Mouse (Mus musculus): Measurements from ENCODE around the gene Foxd2. TPM values are rescaled to one million over a fixed set of nuclear protein-coding genes. Genes with fewer than 3 reads are reported as not detected.

The Foxd2 gene
- polyA plus RNA-seq, 1 experiment from 2014 or later: 0.22 TPM

GRCm38 (mm10) chr4:114937459-114938047, 28.9 kb upstream of the Foxd2 start:
- WGBS: 64% methylated on average over 4 of the region's 4 CpGs
- H3K36me3 ChIP-seq (ENCODE audit: poor library complexity, severe bottlenecking): no peaks in the 10 kb centered on the region
- H3K4me3 ChIP-seq: no peak overlapping the region
- H3K27me3 ChIP-seq: peaks cover 30% of the 10 kb centered on the region
- no peak overlapping the region for H3K4me2 ChIP-seq
- ATAC-seq: peak; percentile 30; the same call in 1 of the 2 replicates
- no peak overlapping the region for H3K27ac ChIP-seq
- H3K9me3 ChIP-seq (replicated peaks): no peaks in the 10 kb centered on the region
- H3K4me1 ChIP-seq: peaks cover 6% of the 10 kb centered on the region
- H3K9ac ChIP-seq: no peak overlapping the region

GRCm38 (mm10) chr4:114934188-114934587, 25.5 kb upstream of the Foxd2 start:
- Histone ChIP-seq H3K9ac (no peak overlapping the region), H3K4me2 (no peak overlapping the region), H3K4me3 (no peak overlapping the region), H3K27ac (no peak overlapping the region), H3K9me3 (replicated peaks) (no peaks in the 10 kb centered on the region), H3K4me1 (no peaks in the 10 kb centered on the region), H3K36me3 (ENCODE audit: poor library complexity, severe bottlenecking) (no peaks in the 10 kb centered on the region), H3K27me3 (peaks cover 32% of the 10 kb centered on the region)
- 90% methylated on average over 6 of the region's 6 CpGs for WGBS
- no peak for ATAC-seq

- Histone ChIP-seq H3K27me3 (peaks cover 40% of the 10 kb centered on the region), H3K4me2 (no peak overlapping the region), H3K4me3 (no peak overlapping the region), H3K36me3 (ENCODE audit: poor library complexity, severe bottlenecking) (no peaks in the 10 kb centered on the region), H3K9ac (no peak overlapping the region), H3K27ac (no peak overlapping the region), H3K4me1 (no peaks in the 10 kb centered on the region), H3K9me3 (replicated peaks) (no peaks in the 10 kb centered on the region)
- 82% methylated on average over 4 of the region's 4 CpGs for WGBS
- no peak for ATAC-seq
These were observed 24.1 kb upstream of the Foxd2 start for GRCm38 (mm10) chr4:114932747-114933146.

- ATAC-seq: no peak; the same call in 1 of the 2 replicates
- H3K27ac ChIP-seq: no peak overlapping the region
- no peaks in the 10 kb centered on the region for H3K9me3 ChIP-seq (replicated peaks)
- no peak overlapping the region for H3K4me2 ChIP-seq
- H3K27me3 ChIP-seq: peaks cover 71% of the 10 kb centered on the region
- no peak overlapping the region for H3K4me3 ChIP-seq
- no peak overlapping the region for H3K9ac ChIP-seq
- no peaks in the 10 kb centered on the region for H3K36me3 ChIP-seq (ENCODE audit: poor library complexity, severe bottlenecking)
- H3K4me1 ChIP-seq: peaks cover 11% of the 10 kb centered on the region
- 5% methylated on average over 15 of the region's 15 CpGs for WGBS
These were observed 20.5 kb upstream of the Foxd2 start for GRCm38 (mm10) chr4:114929155-114929554.

- H3K9ac ChIP-seq: no peak within 1 kb of the TSS
- 0% methylated on average over 20 of the region's 25 CpGs for WGBS
- peak; percentile 43; the same call in 1 of the 2 replicates for ATAC-seq
These were observed 17.2 kb upstream of the Foxd2 start, which contains the start of gene Foxe3 for GRCm38 (mm10) chr4:114925917-114926312. Foxe3 (minus strand) TSS chr4:114926013.

GRCm38 (mm10) chr4:114924971-114925916, 16.6 kb upstream of the Foxd2 start:
- no peak overlapping the region for H3K27ac ChIP-seq
- H3K4me2 ChIP-seq: peak overlapping the region; percentile 59
- WGBS: under 1% methylated on average over 105 of the region's 125 CpGs
- H3K9me3 ChIP-seq (replicated peaks): no peaks in the 10 kb centered on the region
- peak; percentile 53 for ATAC-seq
- H3K4me1 ChIP-seq: peaks cover 11% of the 10 kb centered on the region
- peaks cover 88% of the 10 kb centered on the region for H3K27me3 ChIP-seq
- H3K9ac ChIP-seq: no peak overlapping the region
- no peaks in the 10 kb centered on the region for H3K36me3 ChIP-seq (ENCODE audit: poor library complexity, severe bottlenecking)
- H3K4me3 ChIP-seq: peak overlapping the region; percentile 36

More at GRCm38 (mm10) chr4:114925917-114926312, 17.2 kb upstream of the Foxd2 start, which contains the start of gene Foxe3:
- Histone ChIP-seq H3K27ac (no peak within 1 kb of the TSS), H3K4me3 (peak within 1 kb of the TSS; percentile 36), H3K9me3 (replicated peaks) (no peaks in the 10 kb centered on the region), H3K4me2 (peak within 1 kb of the TSS; percentile 59), H3K4me1 (peaks cover 11% of the 10 kb centered on the region), H3K36me3 (ENCODE audit: poor library complexity, severe bottlenecking) (no peaks in the 10 kb centered on the region), H3K27me3 (peaks cover 88% of the 10 kb centered on the region)

GRCm38 (mm10) chr4:114917091-114917490, 8.4 kb upstream of the Foxd2 start:
- peaks cover 90% of the 10 kb centered on the region for H3K27me3 ChIP-seq
- H3K4me2 ChIP-seq: no peak overlapping the region
- H3K9me3 ChIP-seq (replicated peaks): no peaks in the 10 kb centered on the region
- no peak overlapping the region for H3K4me3 ChIP-seq
- no peak for ATAC-seq
- 51% methylated on average over 2 of the region's 2 CpGs for WGBS
- no peak overlapping the region for H3K27ac ChIP-seq
- H3K9ac ChIP-seq: no peak overlapping the region
- no peaks in the 10 kb centered on the region for H3K36me3 ChIP-seq (ENCODE audit: poor library complexity, severe bottlenecking)
- H3K4me1 ChIP-seq: no peaks in the 10 kb centered on the region

GRCm38 (mm10) chr4:114916056-114916455, 7.4 kb upstream of the Foxd2 start:
- no peak overlapping the region for H3K4me2 ChIP-seq
- 33% methylated on average over 4 of the region's 4 CpGs for WGBS
- no peak for ATAC-seq

GRCm38 (mm10) chr4:114913594-114913962, 4.9 kb upstream of the Foxd2 start:
- Histone ChIP-seq H3K4me1 (peaks cover 10% of the 10 kb centered on the region), H3K9ac (no peak overlapping the region), H3K27me3 (peaks cover 97% of the 10 kb centered on the region), H3K27ac (no peak overlapping the region), H3K36me3 (ENCODE audit: poor library complexity, severe bottlenecking) (no peaks in the 10 kb centered on the region), H3K9me3 (replicated peaks) (no peaks in the 10 kb centered on the region), H3K4me3 (no peak overlapping the region), H3K4me2 (no peak overlapping the region)
- ATAC-seq: peak; percentile 41; the same call in 1 of the 2 replicates
- 1% methylated on average over 13 of the region's 13 CpGs for WGBS

More at GRCm38 (mm10) chr4:114916056-114916455, 7.4 kb upstream of the Foxd2 start:
- Histone ChIP-seq H3K36me3 (ENCODE audit: poor library complexity, severe bottlenecking) (no peaks in the 10 kb centered on the region), H3K27me3 (peaks cover 91% of the 10 kb centered on the region), H3K9ac (no peak overlapping the region), H3K27ac (no peak overlapping the region), H3K4me3 (no peak overlapping the region), H3K9me3 (replicated peaks) (no peaks in the 10 kb centered on the region), H3K4me1 (no peaks in the 10 kb centered on the region)

- Histone ChIP-seq H3K27me3 (peaks cover 97% of the 10 kb centered on the region), H3K9me3 (replicated peaks) (no peaks in the 10 kb centered on the region), H3K4me2 (no peak overlapping the region), H3K9ac (no peak overlapping the region), H3K4me1 (peaks cover 17% of the 10 kb centered on the region), H3K36me3 (ENCODE audit: poor library complexity, severe bottlenecking) (no peaks in the 10 kb centered on the region), H3K27ac (no peak overlapping the region), H3K4me3 (no peak overlapping the region)
- no peak for ATAC-seq
- WGBS: 2% methylated on average over 35 of the region's 35 CpGs
These were observed 4.3 kb upstream of the Foxd2 start for GRCm38 (mm10) chr4:114912705-114913593.

GRCm38 (mm10) chr4:114909602-114910484, 1.2 kb upstream of the Foxd2 start:
- no peak overlapping the region for H3K9ac ChIP-seq
- H3K4me3 ChIP-seq: peak overlapping the region; percentile 43
- 2% methylated on average over 20 of the region's 20 CpGs for WGBS
- ATAC-seq: no peak
- peak overlapping the region; percentile 65 for H3K4me2 ChIP-seq
- peaks cover 26% of the 10 kb centered on the region for H3K4me1 ChIP-seq
- peaks cover 99% of the 10 kb centered on the region for H3K27me3 ChIP-seq
- H3K27ac ChIP-seq: no peak overlapping the region
- no peaks in the 10 kb centered on the region for H3K9me3 ChIP-seq (replicated peaks)
- no peaks in the 10 kb centered on the region for H3K36me3 ChIP-seq (ENCODE audit: poor library complexity, severe bottlenecking)
